Mouse (Mus musculus): ENCODE measurements around the gene Foxp1. TPM values are rescaled to one million over a fixed set of nuclear protein-coding genes. Genes with fewer than 3 reads are reported as not detected.

Foxp1 gene
- polyA plus RNA-seq, 1 experiment from 2014 or later, result 89.2 TPM

GRCm38 (mm10) chr6:99515667-99516199 lies 6.8 kb downstream of the Foxp1 start:
- Histone ChIP-seq H3K4me2 (ENCODE audit: low read length) (no peak overlapping the region), H3K4me3 (replicated peaks; ENCODE audit: low read depth, low read length) (no peak overlapping the region), H3K36me3 (ENCODE audit: control insufficient read depth, insufficient read depth, low read length) (no peaks in the 10 kb centered on the region), H3K9me3 (ENCODE audit: control insufficient read depth, low read length) (no peaks in the 10 kb centered on the region), H3K27ac (replicated peaks; ENCODE audit: low read depth, low read length) (no peak overlapping the region), H3K4me1 (ENCODE audit: control insufficient read depth, insufficient read depth, low read length) (0 out of 2 replicates have a peak, but pooled peaks cover 4% of the 10 kb centered on the region), H3K27me3 (ENCODE audit: control insufficient read depth, insufficient read depth, low read length) (no peaks in the 10 kb centered on the region), H3K9ac (replicated peaks; ENCODE audit: low read length) (no peak overlapping the region)
- ATAC-seq (ENCODE audit: low FRiP score, low TSS enrichment) (no peak), DNase-seq (no peak)
- 70% methylated on average over 7 of the region's 7 CpGs for WGBS

DNA sequence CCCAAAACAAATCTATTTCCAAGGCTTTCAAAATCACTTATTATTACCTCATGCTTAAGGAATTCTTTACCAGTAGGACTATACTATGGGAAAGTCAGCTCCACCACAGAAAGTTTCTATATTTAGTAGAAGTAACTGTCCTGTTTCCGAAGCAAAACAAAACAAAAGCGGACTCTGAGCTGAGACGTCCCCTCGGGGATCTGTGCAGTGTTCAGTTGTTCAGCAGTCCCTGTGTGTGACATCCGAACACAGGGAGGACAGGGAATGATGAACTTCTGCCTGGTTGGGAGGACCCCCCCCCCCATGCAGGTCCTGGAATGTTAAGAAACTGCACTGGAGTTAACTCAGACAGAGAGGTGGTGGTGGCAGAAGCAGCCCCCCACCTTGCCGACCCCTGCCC lies 10.7 kb downstream of the Foxp1 start:
- WGBS, result 44% methylated on average over 6 of the region's 6 CpGs

DNA sequence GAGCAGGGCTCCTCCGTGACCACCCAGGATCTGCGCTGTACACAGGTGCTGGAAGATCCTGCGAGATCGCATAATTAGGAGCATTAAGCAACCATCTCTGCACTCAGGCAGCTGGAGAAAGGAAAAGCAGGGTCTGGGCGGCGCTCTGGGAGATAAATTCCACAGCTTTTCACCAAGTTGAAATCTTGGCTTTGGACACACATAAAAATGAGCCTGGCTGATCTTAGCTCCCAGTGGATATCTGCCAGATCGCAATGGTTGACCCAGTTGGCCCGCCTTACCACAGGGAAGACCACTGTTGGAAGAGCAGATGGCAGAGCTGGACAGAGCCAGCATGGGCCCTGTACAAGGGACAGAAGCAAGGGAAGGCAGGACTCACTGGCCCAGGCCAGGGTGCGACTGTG lies 13.3 kb downstream of the Foxp1 start:
- no peaks in the 10 kb centered on the region for H3K36me3 ChIP-seq (ENCODE audit: control insufficient read depth, insufficient read depth, low read length)
- no peaks in the 10 kb centered on the region for H3K9me3 ChIP-seq (ENCODE audit: control insufficient read depth, low read length)
- no peak overlapping the region for H3K9ac ChIP-seq (replicated peaks; ENCODE audit: low read length)
- ATAC-seq (ENCODE audit: low FRiP score, low TSS enrichment) (no peak), DNase-seq (peak; percentile 36)
- no peak overlapping the region for H3K4me3 ChIP-seq (replicated peaks; ENCODE audit: low read depth, low read length)
- no peak overlapping the region for H3K4me2 ChIP-seq (ENCODE audit: low read length)
- H3K27ac ChIP-seq (replicated peaks; ENCODE audit: low read depth, low read length), result 0 out of 2 replicates have a peak overlapping the region, but pooled peaks have one; percentile 26
- no peaks in the 10 kb centered on the region for H3K27me3 ChIP-seq (ENCODE audit: control insufficient read depth, insufficient read depth, low read length)
- 70% methylated on average over 9 of the region's 9 CpGs for WGBS
- peaks cover 14% of the 10 kb centered on the region for H3K4me1 ChIP-seq (ENCODE audit: control insufficient read depth, insufficient read depth, low read length)

More for the DNA sequence above, 10.7 kb downstream of the Foxp1 start:
- Histone ChIP-seq H3K4me1 (ENCODE audit: control insufficient read depth, insufficient read depth, low read length) (peaks cover 14% of the 10 kb centered on the region), H3K27me3 (ENCODE audit: control insufficient read depth, insufficient read depth, low read length) (no peaks in the 10 kb centered on the region), H3K4me3 (replicated peaks; ENCODE audit: low read depth, low read length) (no peak overlapping the region), H3K4me2 (ENCODE audit: low read length) (no peak overlapping the region), H3K36me3 (ENCODE audit: control insufficient read depth, insufficient read depth, low read length) (no peaks in the 10 kb centered on the region), H3K9ac (replicated peaks; ENCODE audit: low read length) (no peak overlapping the region), H3K9me3 (ENCODE audit: control insufficient read depth, low read length) (no peaks in the 10 kb centered on the region), H3K27ac (replicated peaks; ENCODE audit: low read depth, low read length) (no peak overlapping the region)
- DNase-seq, result no peak
- no peak for ATAC-seq (ENCODE audit: low FRiP score, low TSS enrichment)

- no peak overlapping the region for H3K9ac ChIP-seq (replicated peaks; ENCODE audit: low read length)
- no peak overlapping the region for H3K27ac ChIP-seq (replicated peaks; ENCODE audit: low read depth, low read length)
- ATAC-seq (ENCODE audit: low FRiP score, low TSS enrichment) (no peak), DNase-seq (no peak)
- H3K4me1 ChIP-seq (ENCODE audit: control insufficient read depth, insufficient read depth, low read length), result peaks cover 14% of the 10 kb centered on the region
- H3K36me3 ChIP-seq (ENCODE audit: control insufficient read depth, insufficient read depth, low read length), result no peaks in the 10 kb centered on the region
- 88% methylated on average over 6 of the region's 6 CpGs for WGBS
- H3K4me2 ChIP-seq (ENCODE audit: low read length), result no peak overlapping the region
- no peaks in the 10 kb centered on the region for H3K27me3 ChIP-seq (ENCODE audit: control insufficient read depth, insufficient read depth, low read length)
- H3K9me3 ChIP-seq (ENCODE audit: control insufficient read depth, low read length), result no peaks in the 10 kb centered on the region
- no peak overlapping the region for H3K4me3 ChIP-seq (replicated peaks; ENCODE audit: low read depth, low read length)
Measured at GRCm38 (mm10) chr6:99506816-99507215, 15.7 kb downstream of the Foxp1 start.

- 93% methylated on average over 1 of the region's 1 CpGs for WGBS
- ATAC-seq (ENCODE audit: low FRiP score, low TSS enrichment) (no peak), DNase-seq (no peak)
- Histone ChIP-seq H3K36me3 (ENCODE audit: control insufficient read depth, insufficient read depth, low read length) (no peaks in the 10 kb centered on the region), H3K27ac (replicated peaks; ENCODE audit: low read depth, low read length) (no peak overlapping the region), H3K9ac (replicated peaks; ENCODE audit: low read length) (no peak overlapping the region), H3K4me2 (ENCODE audit: low read length) (no peak overlapping the region), H3K4me1 (ENCODE audit: control insufficient read depth, insufficient read depth, low read length) (no peaks in the 10 kb centered on the region), H3K27me3 (ENCODE audit: control insufficient read depth, insufficient read depth, low read length) (no peaks in the 10 kb centered on the region), H3K9me3 (ENCODE audit: control insufficient read depth, low read length) (no peaks in the 10 kb centered on the region), H3K4me3 (replicated peaks; ENCODE audit: low read depth, low read length) (no peak overlapping the region)
Measured at GRCm38 (mm10) chr6:99503741-99504140, 18.8 kb downstream of the Foxp1 start.

DNA sequence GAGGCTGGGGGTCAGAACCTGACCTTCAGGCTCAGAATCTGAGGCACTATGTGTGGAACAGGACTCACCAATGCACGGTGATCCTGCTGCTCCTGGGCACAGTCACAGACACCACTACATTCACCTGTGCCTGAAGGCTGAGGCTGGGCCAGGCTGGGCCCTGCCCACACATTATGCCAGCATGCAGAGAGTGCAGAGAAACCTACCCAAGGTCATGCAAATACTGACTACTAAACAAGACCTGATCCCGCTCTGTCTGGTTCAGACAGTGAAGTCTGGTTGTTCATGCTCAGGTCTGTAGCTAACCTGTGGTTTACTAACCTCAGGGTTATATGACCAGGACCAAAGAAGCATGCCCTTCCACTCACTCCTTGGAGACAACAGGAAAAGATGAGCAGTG lies 19.8 kb downstream of the Foxp1 start:
- Histone ChIP-seq H3K27ac (replicated peaks; ENCODE audit: low read depth, low read length) (no peak overlapping the region), H3K9ac (replicated peaks; ENCODE audit: low read length) (no peak overlapping the region), H3K4me1 (ENCODE audit: control insufficient read depth, insufficient read depth, low read length) (no peaks in the 10 kb centered on the region), H3K27me3 (ENCODE audit: control insufficient read depth, insufficient read depth, low read length) (no peaks in the 10 kb centered on the region), H3K4me2 (ENCODE audit: low read length) (no peak overlapping the region), H3K9me3 (ENCODE audit: control insufficient read depth, low read length) (no peaks in the 10 kb centered on the region), H3K36me3 (ENCODE audit: control insufficient read depth, insufficient read depth, low read length) (no peaks in the 10 kb centered on the region), H3K4me3 (replicated peaks; ENCODE audit: low read depth, low read length) (no peak overlapping the region)
- no peak for ATAC-seq (ENCODE audit: low FRiP score, low TSS enrichment)
- no peak for DNase-seq
- WGBS, result 91% methylated on average over 2 of the region's 2 CpGs

DNA sequence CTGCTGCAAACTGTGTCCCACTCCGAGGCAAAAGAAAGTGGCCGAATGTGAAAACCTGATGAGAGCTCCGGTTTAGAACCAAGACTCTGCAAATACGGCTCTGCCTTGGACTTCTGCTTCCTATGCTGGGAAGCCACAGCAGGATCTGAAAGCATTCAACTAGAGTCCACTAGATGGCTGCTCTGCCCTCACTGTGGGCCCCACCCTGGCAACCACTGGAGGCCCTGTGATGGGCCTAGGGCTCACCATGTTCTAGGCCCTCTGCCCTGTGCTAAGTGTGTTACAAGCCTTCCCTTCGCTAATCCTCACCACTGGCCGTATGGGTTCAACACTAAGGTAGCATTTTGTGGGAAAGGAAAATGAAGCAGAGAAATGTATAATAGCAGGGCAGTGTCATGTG lies 20.2 kb downstream of the Foxp1 start:
- H3K27me3 ChIP-seq (ENCODE audit: control insufficient read depth, insufficient read depth, low read length), result no peaks in the 10 kb centered on the region
- H3K36me3 ChIP-seq (ENCODE audit: control insufficient read depth, insufficient read depth, low read length), result no peaks in the 10 kb centered on the region
- no peak for ATAC-seq (ENCODE audit: low FRiP score, low TSS enrichment)
- H3K4me1 ChIP-seq (ENCODE audit: control insufficient read depth, insufficient read depth, low read length), result no peaks in the 10 kb centered on the region
- H3K27ac ChIP-seq (replicated peaks; ENCODE audit: low read depth, low read length), result no peak overlapping the region
- 94% methylated on average over 6 of the region's 6 CpGs for WGBS
- H3K4me3 ChIP-seq (replicated peaks; ENCODE audit: low read depth, low read length), result no peak overlapping the region
- H3K4me2 ChIP-seq (ENCODE audit: low read length), result no peak overlapping the region
- H3K9me3 ChIP-seq (ENCODE audit: control insufficient read depth, low read length), result no peaks in the 10 kb centered on the region
- DNase-seq, result no peak
- no peak overlapping the region for H3K9ac ChIP-seq (replicated peaks; ENCODE audit: low read length)

GRCm38 (mm10) chr6:99500570-99501270 lies 21.8 kb downstream of the Foxp1 start:
- Histone ChIP-seq H3K4me2 (ENCODE audit: low read length) (no peak overlapping the region), H3K36me3 (ENCODE audit: control insufficient read depth, insufficient read depth, low read length) (no peaks in the 10 kb centered on the region), H3K4me1 (ENCODE audit: control insufficient read depth, insufficient read depth, low read length) (no peaks in the 10 kb centered on the region), H3K27me3 (ENCODE audit: control insufficient read depth, insufficient read depth, low read length) (no peaks in the 10 kb centered on the region), H3K9me3 (ENCODE audit: control insufficient read depth, low read length) (no peaks in the 10 kb centered on the region), H3K9ac (replicated peaks; ENCODE audit: low read length) (no peak overlapping the region), H3K27ac (replicated peaks; ENCODE audit: low read depth, low read length) (no peak overlapping the region), H3K4me3 (replicated peaks; ENCODE audit: low read depth, low read length) (no peak overlapping the region)
- DNase-seq (no peak), ATAC-seq (ENCODE audit: low FRiP score, low TSS enrichment) (no peak)
- WGBS, result 97% methylated on average over 3 of the region's 3 CpGs

DNA sequence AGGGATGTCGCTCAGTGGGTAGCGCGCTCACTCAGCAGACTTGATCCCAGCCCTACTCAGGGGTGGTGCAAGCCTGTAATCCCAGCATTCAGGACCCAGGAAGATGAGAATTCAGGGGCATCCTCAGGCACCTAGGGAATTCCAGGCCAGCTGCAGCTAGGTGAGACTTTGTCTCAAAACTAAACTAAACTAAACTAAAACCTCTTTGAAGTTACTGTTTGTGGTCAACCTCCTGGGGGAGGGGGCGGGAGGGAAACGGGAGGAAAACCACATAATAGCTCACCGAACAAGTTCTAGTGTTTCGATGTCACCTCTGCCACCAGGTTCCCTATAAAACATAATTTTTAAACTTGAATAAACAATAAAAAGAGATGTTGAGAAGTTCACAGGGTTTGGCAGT lies 24.4 kb downstream of the Foxp1 start:
- H3K36me3 ChIP-seq (ENCODE audit: control insufficient read depth, insufficient read depth, low read length), result no peaks in the 10 kb centered on the region
- no peaks in the 10 kb centered on the region for H3K9me3 ChIP-seq (ENCODE audit: control insufficient read depth, low read length)
- no peaks in the 10 kb centered on the region for H3K27me3 ChIP-seq (ENCODE audit: control insufficient read depth, insufficient read depth, low read length)
- H3K9ac ChIP-seq (replicated peaks; ENCODE audit: low read length), result no peak overlapping the region
- 89% methylated on average over 7 of the region's 7 CpGs for WGBS
- H3K4me3 ChIP-seq (replicated peaks; ENCODE audit: low read depth, low read length), result no peak overlapping the region
- H3K27ac ChIP-seq (replicated peaks; ENCODE audit: low read depth, low read length), result no peak overlapping the region
- DNase-seq (no peak), ATAC-seq (ENCODE audit: low FRiP score, low TSS enrichment) (no peak)
- no peaks in the 10 kb centered on the region for H3K4me1 ChIP-seq (ENCODE audit: control insufficient read depth, insufficient read depth, low read length)
- no peak overlapping the region for H3K4me2 ChIP-seq (ENCODE audit: low read length)
